Mouse (Mus musculus): ENCODE results near the gene Gm40193.
"Not testable (repeated sequence)": the region's sequence is repeated elsewhere in the genome, so short reads cannot be mapped to it uniquely, and the experiment has no call there.

Gene Gm40193

DNA sequence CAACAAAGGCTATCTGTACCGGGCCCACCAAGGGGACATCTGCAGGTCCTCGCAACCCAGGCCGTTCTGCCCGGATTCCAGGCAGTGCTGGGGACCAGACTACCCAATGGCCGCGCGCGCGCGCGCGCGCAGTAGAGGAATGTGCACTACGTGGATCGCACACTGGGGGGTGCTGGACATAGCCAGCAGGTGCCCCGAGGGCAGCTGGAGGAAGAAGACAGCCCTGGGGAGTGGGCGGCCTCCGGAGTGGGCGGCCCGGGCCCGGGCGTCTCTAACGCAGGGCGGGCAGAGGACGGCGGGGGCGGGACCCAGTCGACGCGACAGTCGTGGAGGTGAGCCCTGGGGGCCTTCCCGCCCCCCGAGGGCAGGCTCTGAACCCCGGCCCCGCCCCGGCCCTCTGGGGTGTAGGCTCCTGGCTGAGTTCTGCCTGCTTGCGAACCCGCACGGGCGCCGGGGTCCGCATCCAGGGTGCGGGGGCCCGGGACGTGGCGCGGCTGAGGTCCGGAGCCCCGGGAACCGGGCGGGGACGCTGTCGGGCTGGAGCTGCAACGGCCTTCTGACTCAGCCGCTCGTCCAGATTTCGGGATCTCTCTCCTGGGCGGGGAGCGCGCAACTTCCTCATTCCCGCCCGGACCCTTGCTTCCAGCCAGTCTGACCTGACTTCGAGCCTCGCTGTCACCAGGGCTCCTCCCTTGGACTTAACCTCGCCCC, 7.3 kb upstream of the Gm40193 start, which contains the start of gene Pld2:
Gene Pld2 (plus strand): TSS at position 188 of the 711 bp plus-strand sequence.
- peak; percentile 91 to 96 for DNase-seq

DNA sequence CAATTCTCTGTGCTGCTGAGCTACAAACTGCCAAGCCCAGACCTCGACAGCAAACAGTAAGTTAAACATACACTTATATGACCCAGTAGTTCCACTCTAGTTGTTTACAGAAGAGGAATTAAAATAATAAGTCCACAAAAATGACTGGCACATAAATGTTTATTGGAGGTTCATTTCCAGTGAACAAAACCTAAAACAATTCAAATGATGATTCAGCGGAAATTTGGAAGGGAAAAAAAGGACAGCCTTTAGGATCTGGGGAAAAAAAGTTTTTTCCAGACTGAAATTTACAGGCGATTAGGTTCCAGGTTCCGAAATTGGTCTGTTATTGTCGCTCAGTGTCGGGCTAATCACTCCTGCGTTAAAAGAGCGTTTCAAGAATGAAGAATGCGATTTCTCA, 6.7 kb upstream of the Gm40193 start:
- no peak for DNase-seq

GRCm38 (mm10) chr11:70531065-70531464, 1.7 kb downstream of the Gm40193 start:
- not testable (repeated sequence) for DNase-seq

DNA sequence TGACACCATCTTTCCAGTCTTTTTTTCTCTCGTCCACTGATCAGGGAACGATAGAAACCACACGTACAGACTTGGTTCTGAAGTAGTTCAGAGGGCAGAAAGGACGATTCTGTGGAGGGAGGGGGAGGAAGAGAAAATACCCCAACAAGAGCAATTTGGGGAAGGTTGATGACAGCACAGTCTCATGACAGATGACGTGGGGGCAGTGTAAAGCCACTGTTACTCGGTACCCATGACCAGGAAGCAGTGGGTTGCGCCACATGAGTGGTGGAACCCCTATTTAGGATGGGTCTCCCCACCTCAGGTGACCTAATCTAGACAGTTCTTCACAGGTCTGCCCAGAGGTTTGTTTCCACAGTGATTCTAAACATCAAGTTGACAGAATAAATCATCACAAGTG, 4.1 kb downstream of the Gm40193 start:
- DNase-seq: no peak

DNA sequence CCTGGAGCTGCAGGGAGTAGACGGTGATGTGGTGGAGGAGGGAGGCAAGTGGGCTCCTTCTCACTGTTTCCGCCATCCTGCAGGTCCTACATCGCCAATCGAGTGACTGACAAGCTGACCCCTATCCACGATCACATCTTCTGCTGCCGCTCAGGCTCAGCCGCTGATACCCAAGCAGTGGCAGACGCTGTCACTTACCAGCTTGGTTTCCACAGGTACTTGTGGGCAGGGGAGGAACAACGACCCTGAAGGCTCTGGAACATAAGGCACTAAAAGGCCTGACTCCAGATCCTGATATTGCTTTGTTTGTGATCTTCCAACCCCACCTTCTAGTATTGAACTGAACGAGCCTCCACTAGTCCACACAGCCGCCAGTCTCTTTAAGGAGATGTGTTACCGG, 6.5 kb downstream of the Gm40193 start:
- no peak for DNase-seq

DNA sequence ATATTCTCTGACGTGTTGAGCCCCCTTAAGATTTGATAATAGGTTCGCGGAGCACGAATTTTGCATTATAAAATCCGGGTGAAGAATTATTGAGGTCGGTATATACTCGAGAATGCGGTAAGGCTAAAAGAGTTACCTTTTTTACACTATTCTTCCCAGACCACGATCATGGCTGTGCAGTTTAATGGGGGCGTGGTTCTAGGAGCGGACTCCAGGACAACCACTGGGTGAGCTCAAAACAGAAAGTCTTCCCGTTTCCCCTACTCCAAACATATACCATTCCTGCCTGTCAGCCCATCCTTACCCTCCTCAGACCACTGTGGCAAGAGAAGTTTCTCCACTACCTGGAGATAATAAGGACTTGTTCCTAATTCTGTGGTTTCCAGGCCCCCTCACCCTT, 7.0 kb downstream of the Gm40193 start:
- DNase-seq: no peak

- peak; percentile 93 to 98 for DNase-seq
Measured at GRCm38 (mm10) chr11:70525184-70525678, 7.5 kb downstream of the Gm40193 start, which contains the start of gene Psmb6. Psmb6 (plus strand) TSS chr11:70525367.

- DNase-seq: no peak
Measured at GRCm38 (mm10) chr11:70524782-70525181, 8.0 kb downstream of the Gm40193 start.

- DNase-seq: not testable (repeated sequence)
Measured at GRCm38 (mm10) chr11:70523306-70523989, 9.3 kb downstream of the Gm40193 start.

DNA sequence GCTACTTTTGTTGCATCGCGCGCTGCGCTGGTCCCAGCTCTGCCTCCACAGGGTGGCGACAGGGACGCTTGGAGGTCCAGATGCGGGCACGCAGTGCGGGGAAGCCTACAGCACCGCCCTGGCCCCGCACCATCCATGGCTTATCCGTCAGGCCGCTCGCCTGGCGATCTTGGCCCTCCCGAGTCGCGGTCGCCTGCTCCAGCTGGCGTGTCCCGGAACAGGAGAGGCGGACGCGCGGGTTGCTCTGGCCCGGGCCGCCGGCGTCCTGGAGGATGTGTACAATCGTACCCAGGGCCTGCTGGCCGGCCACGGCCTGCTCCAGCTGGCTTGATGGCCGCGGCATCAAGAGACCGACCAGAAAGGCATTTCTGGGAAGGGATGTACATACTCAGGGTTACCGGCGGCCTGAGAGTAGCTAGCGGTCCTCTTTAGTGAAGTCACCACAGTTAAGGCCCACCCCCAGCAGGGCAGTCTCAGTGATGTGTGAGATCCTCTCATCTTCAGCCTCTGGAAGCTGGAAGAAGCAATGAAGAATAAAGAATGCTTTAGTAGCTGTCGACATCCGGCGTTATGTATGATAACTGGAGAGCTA, 12.5 kb downstream of the Gm40193 start:
- DNase-seq: peak; percentile 40 to 60

DNA sequence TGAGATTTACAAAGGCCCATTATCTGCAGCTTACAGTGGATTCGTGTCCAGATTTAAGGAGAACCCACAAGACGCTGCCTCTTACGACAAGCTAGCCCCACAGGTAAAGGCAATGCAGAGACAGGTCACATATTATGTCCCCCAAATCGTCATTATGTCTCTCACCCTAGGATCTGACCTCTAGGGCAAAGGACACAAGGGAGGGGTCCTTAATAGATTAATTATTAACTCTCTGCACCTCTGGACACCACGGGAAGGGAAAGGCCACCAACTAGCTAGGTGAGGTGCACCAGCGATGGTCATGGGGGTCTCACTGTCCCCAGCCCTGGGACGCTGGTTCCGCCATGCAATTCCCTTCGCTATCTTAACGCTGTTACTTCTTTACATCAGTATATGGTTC, 13.8 kb downstream of the Gm40193 start, which contains the start of gene Gltpd2:
Gene Gltpd2 (plus strand): TSS at position 274 of the 400 bp plus-strand sequence.
- DNase-seq: no peak

GRCm38 (mm10) chr11:70518436-70518835, 14.3 kb downstream of the Gm40193 start:
- no peak for DNase-seq

GRCm38 (mm10) chr11:70516352-70516751, 16.4 kb downstream of the Gm40193 start:
- peak in 1 of 2 experiments; percentile 40 for DNase-seq

GRCm38 (mm10) chr11:70514288-70514687, 18.5 kb downstream of the Gm40193 start, which contains the start of gene Vmo1:
Vmo1 (minus strand) TSS chr11:70514616.
- DNase-seq: no peak

- peak in 1 of 2 experiments; percentile 16 for DNase-seq
Measured at GRCm38 (mm10) chr11:70513520-70513919, 19.2 kb downstream of the Gm40193 start.

DNA sequence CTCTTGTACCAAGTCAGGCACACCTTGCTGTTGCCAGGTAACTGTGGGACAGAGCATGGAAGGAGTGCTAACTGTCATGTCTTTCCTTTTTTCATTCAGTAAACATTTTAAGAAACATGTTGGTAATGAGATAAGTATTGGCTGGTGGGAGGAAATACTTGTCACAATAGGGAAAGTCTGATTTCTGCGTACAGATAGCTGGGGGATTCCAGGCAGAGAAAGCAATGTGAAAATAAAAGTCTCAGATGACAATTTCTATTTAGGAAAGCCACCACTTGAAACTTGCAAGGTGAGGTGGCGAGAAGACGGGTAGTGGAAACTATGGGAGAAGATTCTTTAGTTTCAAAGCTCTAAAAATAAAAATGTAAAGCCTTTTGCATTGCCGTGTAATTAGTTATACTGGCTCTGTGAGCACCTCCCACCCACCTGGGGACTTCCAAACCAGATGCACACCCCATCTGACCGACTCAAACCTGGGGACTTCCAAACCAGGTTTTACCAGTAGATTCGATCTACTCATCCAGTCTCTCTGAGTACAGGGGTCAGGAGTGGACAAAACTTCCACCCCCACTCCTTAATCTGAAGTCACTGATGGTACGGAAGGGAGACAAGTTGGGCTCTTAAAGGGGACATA, 19.9 kb downstream of the Gm40193 start:
- DNase-seq: no peak

GRCm38 (mm10) chr11:70511825-70512224, 20.9 kb downstream of the Gm40193 start:
- DNase-seq: no peak

DNA sequence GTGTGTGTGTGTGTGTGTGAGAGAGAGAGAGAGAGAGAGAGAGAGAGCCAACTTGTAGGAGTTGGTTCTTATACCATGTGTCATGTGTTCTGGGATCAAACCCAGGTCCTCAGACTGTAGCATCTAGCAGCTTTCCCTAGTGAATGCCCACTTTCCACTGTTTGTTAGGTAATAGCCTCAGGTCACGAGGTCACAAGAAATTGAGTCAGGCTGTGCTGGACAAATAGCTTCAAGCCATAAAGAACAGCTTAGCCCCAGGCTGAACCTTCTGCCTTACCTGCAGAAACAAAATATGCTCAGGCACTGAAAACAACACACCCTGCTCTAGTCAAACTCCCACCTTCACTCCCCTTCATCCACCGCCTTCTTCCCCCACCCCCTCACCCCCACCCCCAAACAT, 21.5 kb downstream of the Gm40193 start:
- no peak for DNase-seq

GRCm38 (mm10) chr11:70509753-70510564, 22.8 kb downstream of the Gm40193 start:
- peak; percentile 64 to 73 for DNase-seq

GRCm38 (mm10) chr11:70506962-70507515, 25.7 kb downstream of the Gm40193 start:
- no peak for DNase-seq

- peak; percentile 75 to 90 for DNase-seq
Measured at GRCm38 (mm10) chr11:70506385-70506784, 26.4 kb downstream of the Gm40193 start.

GRCm38 (mm10) chr11:70504970-70505369, 27.8 kb downstream of the Gm40193 start, which contains the start of gene Tm4sf5:
Tm4sf5 (plus strand) TSS chr11:70505244.
- DNase-seq: no peak

Data from kidney, postnatal 25 days (tissue).